Mouse (Mus musculus): ENCODE measurements at regions not wholly inside any gene's neighbourhood (a gene's known extent, or its start where the extent isn't known, plus 50 kb on each side); places are given as distances from the start of the nearest gene placed in this dataset.

DNA sequence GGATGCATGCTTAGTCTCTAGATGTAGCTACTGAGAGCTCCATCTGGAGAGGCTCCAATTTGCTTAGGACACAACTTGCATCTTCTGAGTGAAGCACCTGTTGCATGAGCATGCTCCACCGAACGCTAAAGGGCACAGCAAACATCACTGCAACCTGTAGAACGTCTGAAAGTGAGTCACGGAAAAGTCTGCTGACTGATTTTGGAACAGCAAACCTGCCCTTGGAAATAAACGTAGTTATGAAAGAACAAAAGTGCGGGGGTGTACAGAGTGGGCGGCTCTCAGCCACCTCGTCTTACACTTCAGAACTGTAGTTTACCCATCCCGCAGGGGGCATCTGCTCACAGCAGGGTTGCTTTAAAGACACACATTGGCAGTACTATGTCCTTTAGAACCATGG is 97.0 kb upstream of the Rxylt1 start:
- no peak for DNase-seq (ENCODE audit: low spot score)

DNA sequence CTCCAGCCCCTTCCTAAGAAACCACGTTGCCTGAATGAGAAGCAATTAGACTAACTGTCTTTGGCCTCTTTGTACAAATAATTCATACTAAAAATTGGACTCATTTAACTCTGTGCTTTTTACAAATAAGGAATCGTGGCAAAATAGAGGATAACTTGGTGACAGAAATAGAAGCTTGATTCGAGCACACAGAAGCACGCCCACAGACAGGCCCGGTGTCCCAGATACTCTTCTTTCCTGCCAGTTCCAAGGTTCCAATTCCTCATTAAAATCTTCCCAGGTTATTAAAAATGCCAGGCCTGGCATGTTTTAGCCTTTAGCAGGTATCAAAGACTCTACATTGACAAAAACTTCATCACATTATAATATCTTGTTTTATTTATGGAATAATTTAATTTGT is 96.2 kb upstream of the Rxylt1 start:
- DNase-seq (ENCODE audit: low spot score) = no peak

DNA sequence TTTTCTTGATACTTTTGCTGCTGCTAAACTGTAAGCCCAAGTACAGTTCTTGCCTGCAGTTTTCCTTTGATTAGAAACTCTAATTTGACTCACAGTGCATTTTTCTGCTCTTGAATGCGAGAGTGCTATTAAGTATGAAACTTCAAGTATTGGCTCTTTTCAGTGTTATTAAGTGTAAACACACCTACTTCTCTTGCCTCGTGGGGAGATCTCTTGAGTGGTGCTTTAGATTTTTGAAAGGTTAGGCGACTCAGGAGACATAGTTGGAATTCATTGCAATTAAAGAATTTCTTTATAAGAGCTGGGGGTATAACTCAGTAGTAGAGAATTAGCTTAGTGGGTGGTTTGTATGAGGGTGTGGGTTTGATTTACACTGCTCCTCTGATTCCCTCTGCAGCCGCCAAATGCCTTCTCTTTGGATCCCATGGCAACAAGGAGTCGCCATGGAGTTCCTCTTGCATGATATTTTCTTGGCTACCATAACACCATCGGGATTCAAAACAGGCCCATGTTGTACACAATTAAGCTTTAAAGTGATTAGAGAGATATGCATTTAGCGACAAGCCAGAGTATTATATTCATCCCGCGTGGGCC is 88.1 kb upstream of the Rxylt1 start:
- no peak for DNase-seq (ENCODE audit: low spot score)

DNA sequence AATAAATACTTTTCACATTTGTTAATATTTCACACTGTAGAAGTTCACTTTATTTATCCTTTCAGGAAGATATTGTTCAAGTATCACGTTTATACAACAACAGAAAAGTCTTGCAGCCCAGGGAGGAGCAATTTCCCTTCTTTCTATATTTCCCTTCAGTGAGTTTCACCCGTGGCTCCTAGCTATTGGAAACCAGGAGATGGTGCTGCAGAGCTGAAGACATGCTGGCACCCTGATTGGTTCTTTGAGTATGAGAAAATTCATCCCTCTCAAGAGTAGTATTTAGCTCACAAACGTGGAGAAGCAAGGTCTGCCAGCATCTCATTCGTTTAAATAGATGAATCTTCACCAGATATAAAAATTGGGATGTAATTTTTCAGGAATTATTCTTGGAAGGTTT is 85.9 kb upstream of the Rxylt1 start:
- no peak for DNase-seq (ENCODE audit: low spot score)

DNA sequence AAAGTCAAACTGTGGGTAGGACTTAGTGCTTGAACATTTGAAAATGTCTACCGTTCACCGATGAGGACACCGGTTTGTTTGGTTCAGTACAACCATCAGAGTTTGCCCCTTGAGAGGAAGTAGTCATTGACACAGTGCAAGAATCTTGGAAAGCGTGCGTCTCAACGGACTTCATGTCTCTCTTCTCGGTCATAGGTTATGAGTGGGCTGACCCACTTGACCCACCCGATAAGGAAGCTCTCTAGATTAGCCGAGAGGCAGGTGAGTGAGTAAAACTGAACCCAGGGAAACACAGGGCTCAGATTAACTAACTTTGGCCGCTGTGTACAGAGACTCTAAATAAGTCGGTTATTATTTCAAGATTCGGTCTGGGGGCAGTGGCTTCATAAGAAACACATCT is 51.9 kb upstream of the Rxylt1 start:
- DNase-seq (ENCODE audit: low spot score) = no peak

DNA sequence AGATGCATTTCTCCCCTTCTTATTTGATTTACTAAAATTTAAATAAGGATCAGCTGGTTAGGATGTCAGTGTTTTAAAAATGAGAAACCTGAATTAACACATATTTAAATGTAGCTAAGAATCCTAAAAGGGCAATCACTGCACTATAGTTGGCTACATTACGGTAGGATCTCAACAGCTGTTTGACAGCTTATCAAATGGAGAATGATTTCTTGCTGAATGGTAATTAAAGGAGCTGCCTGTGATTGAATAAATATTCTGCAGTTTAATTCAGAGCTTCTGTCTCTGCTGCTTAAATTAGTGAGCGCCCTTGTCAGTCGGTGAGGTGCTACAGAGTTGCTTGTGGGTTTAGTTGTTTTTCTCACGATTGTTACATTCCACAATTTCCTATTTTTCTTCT is 51.4 kb upstream of the Rxylt1 start:
- no peak for DNase-seq (ENCODE audit: low spot score)

Data from ovary, adult 18-20 months (tissue).